Mouse (Mus musculus) spleen, adult 2 months (tissue): ENCODE results near the gene Gm5089.

Experiments used
- CTCF ChIP-seq: fragments of 200-500 bp; IDR thresholded peaks from 2 replicates; pipeline ENCODE4 v1.5.1; 2011; ENCODE audit warnings: mild to moderate bottlenecking, inconsistent platforms; ENCODE audit not compliant: insufficient read depth, insufficient read length, insufficient replicate concordance; ENCODE audit errors: extremely low read depth
- POLR2A ChIP-seq: fragments of 200-500 bp; IDR thresholded peaks from 2 replicates; pipeline ENCODE4 v1.6.1; 2011; ENCODE audit warnings: low read depth, low read length, inconsistent platforms

- no peak for TF ChIP-seq POLR2A
- TF ChIP-seq CTCF, result no peak
These were observed 2.6 kb upstream of the Gm5089 start for GRCm38 (mm10) chr14:122453388-122453995.
